Mouse (Mus musculus): ENCODE results near the gene Prpf3.
"Not testable (repeated sequence)": the region's sequence is repeated elsewhere in the genome, so short reads cannot be mapped to it uniquely, and the experiment has no call there.

Prpf3 gene

GRCm38 (mm10) chr3:95855502-95856089 is at the start of gene Prpf3:
Prpf3 (minus strand) TSS chr3:95855885.
- DNase-seq (ENCODE audit: low read depth), result peak; percentile 97

GRCm38 (mm10) chr3:95904568-95904967 is 48.9 kb upstream of the Prpf3 start, which contains the start of gene Car14:
Car14 (minus strand) TSS chr3:95904691.
- no peak for DNase-seq (ENCODE audit: low read depth)

- no peak for DNase-seq (ENCODE audit: low read depth)
Observed at GRCm38 (mm10) chr3:95903753-95904502, 48.2 kb upstream of the Prpf3 start.

- DNase-seq (ENCODE audit: low read depth), result no peak
Observed at GRCm38 (mm10) chr3:95902643-95903042, 47.0 kb upstream of the Prpf3 start.

- no peak for DNase-seq (ENCODE audit: low read depth)
Observed at GRCm38 (mm10) chr3:95902373-95902625, 46.6 kb upstream of the Prpf3 start.

- DNase-seq (ENCODE audit: low read depth), result no peak
Observed at GRCm38 (mm10) chr3:95901616-95902372, 46.1 kb upstream of the Prpf3 start.

- DNase-seq (ENCODE audit: low read depth), result no peak
Observed at GRCm38 (mm10) chr3:95899800-95900524, 44.3 kb upstream of the Prpf3 start.

GRCm38 (mm10) chr3:95895501-95895900 is 39.8 kb upstream of the Prpf3 start:
- not testable (repeated sequence) for DNase-seq (ENCODE audit: low read depth)

- DNase-seq (ENCODE audit: low read depth), result peak; percentile 72
Observed at GRCm38 (mm10) chr3:95894317-95895160, 38.9 kb upstream of the Prpf3 start.

GRCm38 (mm10) chr3:95893606-95894316 is 38.1 kb upstream of the Prpf3 start, which contains the start of gene Aph1a:
Aph1a (plus strand) TSS chr3:95893969.
- peak; percentile 97 for DNase-seq (ENCODE audit: low read depth)

GRCm38 (mm10) chr3:95893126-95893525 is 37.4 kb upstream of the Prpf3 start:
- no peak for DNase-seq (ENCODE audit: low read depth)

GRCm38 (mm10) chr3:95892066-95893052 is 36.7 kb upstream of the Prpf3 start:
- DNase-seq (ENCODE audit: low read depth), result no peak

GRCm38 (mm10) chr3:95891211-95892065 is 35.8 kb upstream of the Prpf3 start, which contains the start of gene BC028528:
BC028528 (minus strand) TSS chr3:95892005.
- peak; percentile 76 for DNase-seq (ENCODE audit: low read depth)

GRCm38 (mm10) chr3:95889664-95890063 is 34.0 kb upstream of the Prpf3 start:
- no peak for DNase-seq (ENCODE audit: low read depth)

GRCm38 (mm10) chr3:95887596-95887995 is 31.9 kb upstream of the Prpf3 start:
- DNase-seq (ENCODE audit: low read depth), result no peak

GRCm38 (mm10) chr3:95884400-95884799 is 28.7 kb upstream of the Prpf3 start:
- no peak for DNase-seq (ENCODE audit: low read depth)

GRCm38 (mm10) chr3:95882816-95883425 is 27.2 kb upstream of the Prpf3 start:
- DNase-seq (ENCODE audit: low read depth), result peak; percentile 83

All from NIH3T3 (cell line).